ENCODE assay signal across 28 mouse cellular contexts in genomic region chr16:62958485-62958884, GRCm38 (mm10).
DNase-seq lines count a peak whose midpoint lies in the region; ATAC-seq lines count a peak whose summit lies in the region.
"Had no signal": no experiment of that assay in that cellular context is flagged by ENCODE, and none has a peak within 500 bp of the region (broad histone marks: within the 10 kb centered on the region; RNA-seq: fewer than 3 reads in every experiment).

No protein-coding gene starts in this region.

- 28% methylated on average over 4 of the region's 4 CpGs for WGBS in forebrain, embryonic 13.5 days
- 38% methylated on average over 4 of the region's 4 CpGs for WGBS in forebrain, embryonic 12.5 days
- 54% methylated on average over 4 of the region's 4 CpGs for WGBS in midbrain, embryonic 11.5 days
- WGBS in midbrain, embryonic 14.5 days = 50% methylated on average over 4 of the region's 4 CpGs
- 14% methylated on average over 4 of the region's 4 CpGs for WGBS in neural tube, embryonic 12.5 days

- H3K9ac ChIP-seq in forebrain, embryonic 13.5 days = no peak overlapping the region
- no peak overlapping the region for H3K9ac ChIP-seq in forebrain, embryonic 12.5 days
- no peak overlapping the region for H3K9ac ChIP-seq in midbrain, embryonic 11.5 days (ENCODE audit: low read length)
- no peak overlapping the region for H3K9ac ChIP-seq in midbrain, embryonic 14.5 days (replicated peaks; ENCODE audit: low read length)
- H3K9ac ChIP-seq in neural tube, embryonic 12.5 days = no peak overlapping the region
- H3K9ac ChIP-seq: heart, embryonic 13.5 days; limb, embryonic 13.5 days; lung, embryonic 15.5 days; neural tube, embryonic 13.5 days had no signal

- no peak overlapping the region for H3K4me3 ChIP-seq in forebrain, embryonic 13.5 days
- H3K4me3 ChIP-seq in forebrain, embryonic 12.5 days (replicated peaks) = no peak overlapping the region
- H3K4me3 ChIP-seq in midbrain, embryonic 11.5 days (ENCODE audit: low read depth, low read length) = no peak overlapping the region
- no peak overlapping the region for H3K4me3 ChIP-seq in midbrain, embryonic 14.5 days (replicated peaks; ENCODE audit: low read depth, low read length)
- H3K4me3 ChIP-seq in neural tube, embryonic 12.5 days = no peak overlapping the region
- H3K4me3 ChIP-seq: erythroblast, embryonic 14.5 days; heart, embryonic 13.5 days; limb, embryonic 13.5 days; lung, embryonic 15.5 days; neural tube, embryonic 13.5 days had no signal

- H3K4me2 ChIP-seq in forebrain, embryonic 13.5 days = no peak overlapping the region
- no peak overlapping the region for H3K4me2 ChIP-seq in forebrain, embryonic 12.5 days
- no peak overlapping the region for H3K4me2 ChIP-seq in midbrain, embryonic 11.5 days
- no peak overlapping the region for H3K4me2 ChIP-seq in midbrain, embryonic 14.5 days (ENCODE audit: low read length)
- no peak overlapping the region for H3K4me2 ChIP-seq in neural tube, embryonic 12.5 days (replicated peaks)
- H3K4me2 ChIP-seq: heart, embryonic 13.5 days; limb, embryonic 13.5 days; liver, embryonic 11.5 days; lung, embryonic 15.5 days; neural tube, embryonic 13.5 days had no signal

- H3K4me1 ChIP-seq in forebrain, embryonic 13.5 days = no peaks in the 10 kb centered on the region
- H3K4me1 ChIP-seq in forebrain, embryonic 12.5 days = no peaks in the 10 kb centered on the region
- H3K4me1 ChIP-seq in midbrain, embryonic 11.5 days (ENCODE audit: control insufficient read depth, insufficient read depth, low read length) = no peaks in the 10 kb centered on the region
- H3K4me1 ChIP-seq in midbrain, embryonic 14.5 days (ENCODE audit: control insufficient read depth, insufficient read depth, low read length) = no peaks in the 10 kb centered on the region
- H3K4me1 ChIP-seq in neural tube, embryonic 12.5 days = no peaks in the 10 kb centered on the region
- H3K4me1 ChIP-seq: heart, embryonic 13.5 days; limb, embryonic 13.5 days; lung, embryonic 15.5 days had no signal

- ATAC-seq in forebrain, embryonic 13.5 days = peak; percentile 70; the same call in 1 of the 2 replicates
- ATAC-seq in forebrain, embryonic 12.5 days (ENCODE audit: low FRiP score) = no peak
- ATAC-seq in midbrain, embryonic 11.5 days (ENCODE audit: low FRiP score) = 0 out of 2 replicates have a peak, but pooled peaks have one; percentile 27
- no peak for ATAC-seq in midbrain, embryonic 14.5 days (ENCODE audit: low FRiP score, low TSS enrichment)
- peak; percentile 50; the same call in 1 of the 2 replicates for ATAC-seq in neural tube, embryonic 12.5 days (ENCODE audit: low FRiP score, low read depth)
- ATAC-seq: forebrain, embryonic 16.5 days; intestine, embryonic 16.5 days; Patski had no signal

- no peaks in the 10 kb centered on the region for H3K9me3 ChIP-seq in forebrain, embryonic 13.5 days (replicated peaks)
- H3K9me3 ChIP-seq in forebrain, embryonic 12.5 days = no peaks in the 10 kb centered on the region
- no peaks in the 10 kb centered on the region for H3K9me3 ChIP-seq in midbrain, embryonic 11.5 days (ENCODE audit: control insufficient read depth, low read length)
- no peaks in the 10 kb centered on the region for H3K9me3 ChIP-seq in midbrain, embryonic 14.5 days (ENCODE audit: control insufficient read depth, low read length)
- H3K9me3 ChIP-seq in neural tube, embryonic 12.5 days = no peaks in the 10 kb centered on the region
- H3K9me3 ChIP-seq: G1E; heart, embryonic 13.5 days; limb, embryonic 13.5 days; lung, embryonic 15.5 days; neural tube, embryonic 13.5 days had no signal

- no peak overlapping the region for H3K27ac ChIP-seq in forebrain, embryonic 13.5 days
- H3K27ac ChIP-seq in forebrain, embryonic 12.5 days = no peak overlapping the region
- H3K27ac ChIP-seq in midbrain, embryonic 11.5 days (ENCODE audit: low read depth, low read length) = no peak overlapping the region
- H3K27ac ChIP-seq in midbrain, embryonic 14.5 days (replicated peaks; ENCODE audit: low read depth, low read length) = no peak overlapping the region
- no peak overlapping the region for H3K27ac ChIP-seq in neural tube, embryonic 12.5 days
- H3K27ac ChIP-seq: heart, embryonic 13.5 days; kidney, postnatal 0 days; limb, embryonic 13.5 days; lung, embryonic 15.5 days; neural tube, embryonic 13.5 days had no signal

- DNase-seq in midbrain, embryonic 11.5 days (ENCODE audit: low spot score, missing footprints) = no peak
- DNase-seq in midbrain, embryonic 14.5 days = no peak
- no peak for DNase-seq in neural tube, embryonic 10.5 days (ENCODE audit: extremely low spot score, low spot score)
- DNase-seq in lung, postnatal 25 days (ENCODE audit: low spot score) = no peak
- DNase-seq: adrenal gland, postnatal 10 days; cerebellum, adult 11-12 months; cerebellum, adult 9-11 months; heart, postnatal 10 days; kidney, adult 8-10 months; kidney, postnatal 4 days; lung, postnatal 36 days; right cerebral cortex, adult 18-20 months; spleen, adult 18-20 months; thymus, postnatal 25 days had no signal

- H3K36me3 ChIP-seq in forebrain, embryonic 13.5 days (ENCODE audit: poor library complexity, severe bottlenecking) = no peaks in the 10 kb centered on the region
- H3K36me3 ChIP-seq in forebrain, embryonic 12.5 days (replicated peaks) = no peaks in the 10 kb centered on the region
- no peaks in the 10 kb centered on the region for H3K36me3 ChIP-seq in midbrain, embryonic 11.5 days (ENCODE audit: control insufficient read depth, insufficient read depth, low read length)
- H3K36me3 ChIP-seq in midbrain, embryonic 14.5 days (ENCODE audit: control insufficient read depth, insufficient read depth, low read length) = no peaks in the 10 kb centered on the region
- no peaks in the 10 kb centered on the region for H3K36me3 ChIP-seq in neural tube, embryonic 12.5 days
- H3K36me3 ChIP-seq: G1E; heart, embryonic 13.5 days; limb, embryonic 13.5 days; lung, embryonic 15.5 days; neural tube, embryonic 13.5 days had no signal

- no peaks in the 10 kb centered on the region for H3K27me3 ChIP-seq in forebrain, embryonic 13.5 days
- H3K27me3 ChIP-seq in forebrain, embryonic 12.5 days = no peaks in the 10 kb centered on the region
- no peaks in the 10 kb centered on the region for H3K27me3 ChIP-seq in midbrain, embryonic 11.5 days (ENCODE audit: control insufficient read depth, insufficient read depth, low read length)
- no peaks in the 10 kb centered on the region for H3K27me3 ChIP-seq in midbrain, embryonic 14.5 days (ENCODE audit: control insufficient read depth, insufficient read depth, low read length)
- no peaks in the 10 kb centered on the region for H3K27me3 ChIP-seq in neural tube, embryonic 12.5 days (replicated peaks)
- H3K27me3 ChIP-seq: heart, embryonic 13.5 days; lung, embryonic 15.5 days; neural tube, embryonic 13.5 days had no signal

Comparison
In these comparisons a context has a peak if more than half of its experiments do, and no peak if none do; other contexts are left out.
1. ATAC-seq: peak in forebrain, embryonic 13.5 days (single experiment), midbrain, embryonic 11.5 days (single experiment) and neural tube, embryonic 12.5 days (single experiment); none in forebrain, embryonic 12.5 days (single experiment) and midbrain, embryonic 14.5 days (single experiment).